Mouse (Mus musculus): ENCODE results near the gene Snrnp27.

DNA sequence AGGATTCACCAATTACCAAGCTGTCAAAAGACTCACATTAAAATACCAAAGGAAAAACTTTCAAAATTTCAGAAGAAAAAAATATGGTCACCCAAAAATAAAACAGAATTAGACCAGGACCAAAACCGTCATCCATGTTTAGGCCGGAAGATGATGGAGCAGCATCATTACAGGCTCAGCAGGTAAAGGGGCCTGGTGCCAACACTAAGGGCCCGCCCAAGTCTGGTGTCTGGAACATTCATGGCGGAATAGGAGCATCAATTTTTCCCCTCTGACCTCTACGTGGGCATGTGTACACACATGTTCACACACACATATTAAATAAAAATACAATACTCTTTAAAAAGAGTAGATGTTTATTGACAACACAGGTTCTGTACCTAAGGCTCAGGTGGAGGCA is 44.4 kb upstream of the Snrnp27 start:
- TF ChIP-seq POLR2A (IDR thresholded peaks at IDR 0.05; ENCODE audit: low read depth, low read length) (no peak), CTCF (IDR thresholded peaks at IDR 0.05; ENCODE audit: borderline replicate concordance, insufficient read depth, low read length) (no peak)

All from embryonic fibroblast, embryonic 13.5 days (primary cell).